Mouse (Mus musculus): Measurements from ENCODE around the gene Gm49353.

GRCm38 (mm10) chr10:29217451-29217850 lies 18.7 kb downstream of the Gm49353 start:
- TF ChIP-seq SRF (IDR thresholded peaks at IDR 0.05; ENCODE audit: control insufficient read depth, insufficient read length, low read depth) (no peak), POLR2A (IDR thresholded peaks at IDR 0.05; ENCODE audit: insufficient read length, low read depth) (no peak), USF1 (IDR thresholded peaks at IDR 0.05; ENCODE audit: low read depth) (no peak)

All from myocyte (in vitro differentiated cells).